Mouse (Mus musculus): ENCODE results near the gene Tmem243. TPM values are rescaled to one million over a fixed set of nuclear protein-coding genes. Genes with fewer than 3 reads are reported as not detected.
A peak's percentile ranks its signal among the peaks of the same experiment; 100 is the strongest.

Tmem243 gene
- total RNA-seq (2021) = 10 to 100 TPM; 11.3 to 11.5 TPM
- long read RNA-seq, experiment 1, full-length matches to known transcripts = 11 of 19 reads
- long read RNA-seq, experiment 1, partial matches to known transcripts = 6 of 19 reads
- long read RNA-seq, experiment 1, other reads (novel, unspliced or antisense) = 2 of 19 reads
- long read RNA-seq, experiment 2, full-length matches to known transcripts = 13 of 19 reads
- long read RNA-seq, experiment 2, partial matches to known transcripts = 3 of 19 reads
- long read RNA-seq, experiment 2, other reads (novel, unspliced or antisense) = 3 of 19 reads

DNA sequence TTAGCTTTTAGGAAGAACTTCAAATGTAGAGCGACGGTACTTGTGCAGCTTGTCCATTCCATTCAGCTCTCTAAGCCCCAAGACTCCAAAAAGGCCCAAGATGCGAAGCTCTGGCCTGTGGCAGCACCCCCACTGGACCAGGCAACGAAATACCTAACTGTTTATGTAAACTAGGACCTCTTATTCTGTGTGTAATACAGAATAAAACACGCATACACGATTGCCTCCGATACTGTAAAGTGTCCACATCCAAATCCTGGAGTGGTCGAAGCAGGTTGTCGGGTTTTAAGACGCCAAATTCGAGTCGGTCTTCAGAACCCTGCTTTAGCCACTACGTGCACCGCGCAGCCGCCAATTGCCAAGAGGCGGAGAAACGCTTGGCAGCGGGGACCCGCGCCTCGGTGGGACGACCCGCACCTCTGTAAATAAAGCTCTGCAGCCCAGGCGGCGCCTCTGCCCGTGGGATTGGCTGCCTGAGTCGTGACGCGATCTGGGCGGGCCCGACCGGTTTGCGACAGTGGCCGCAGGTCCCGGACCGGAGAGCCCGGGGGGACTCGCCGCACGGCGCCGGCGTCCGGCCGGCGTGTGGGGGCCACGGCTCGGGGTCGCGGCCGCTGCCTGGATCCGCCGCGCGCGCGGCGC is at the start of gene Tmem243:
Gene Tmem243 (plus strand): TSS at position 462 of the 642 bp plus-strand sequence.
- DNase-seq (ENCODE audit: extremely low spot score in 1 of 2, low spot score in 2 of 2) = peak; percentile 86
- Histone ChIP-seq H3K4me3 (peak within 1 kb of the TSS; percentile 85), H3K27ac (peak within 1 kb of the TSS; percentile 73)
- intact Hi-C loops (cut with DNase I) = loop anchor here (5.0 kb wide), 1 partner anchor 103 kb away; the partner anchor contains the start of gene Crot
- TF ChIP-seq CTCF (IDR thresholded peaks at IDR 0.05) = no peak; the same call in 1 of the 2 replicates

DNA sequence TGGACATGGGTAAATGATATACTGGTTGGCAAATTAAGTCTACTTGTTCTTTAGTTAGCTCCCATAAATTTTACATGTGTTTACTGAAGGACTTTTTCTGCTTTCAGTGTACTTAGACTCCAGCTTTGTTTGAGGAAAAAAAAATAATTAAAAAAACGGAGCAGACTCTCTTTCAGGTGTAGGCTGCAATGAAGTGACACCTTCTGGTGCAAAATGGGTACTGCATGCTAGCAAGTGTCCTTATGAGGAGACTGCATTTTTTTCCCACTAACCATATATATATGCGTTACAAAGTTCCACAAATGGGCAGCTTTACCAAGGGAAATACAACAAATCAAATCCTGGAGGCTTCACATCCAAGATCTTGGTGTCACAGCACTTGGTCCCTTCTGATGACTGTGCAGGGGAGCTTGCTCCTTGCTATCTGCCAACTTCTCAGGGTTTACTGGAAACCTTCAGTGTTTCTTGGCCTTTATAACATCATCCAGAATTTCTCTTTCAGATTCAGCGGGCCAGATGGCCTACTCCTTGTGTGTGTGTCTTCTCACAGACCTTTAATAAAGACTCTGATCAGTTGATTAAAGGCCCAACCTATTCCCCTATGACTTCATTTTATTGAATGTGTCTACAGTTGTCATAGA is 44.3 kb upstream of the Tmem243 start:
- DNase-seq (ENCODE audit: extremely low spot score in 1 of 2, low spot score in 2 of 2) = peak; percentile 70 to 73
- Histone ChIP-seq H3K27ac (no peak overlapping the region), H3K4me3 (no peak overlapping the region)
- intact Hi-C loops (cut with DNase I) = no loop called here
- TF ChIP-seq CTCF (IDR thresholded peaks at IDR 0.05) = peak; percentile 99

DNA sequence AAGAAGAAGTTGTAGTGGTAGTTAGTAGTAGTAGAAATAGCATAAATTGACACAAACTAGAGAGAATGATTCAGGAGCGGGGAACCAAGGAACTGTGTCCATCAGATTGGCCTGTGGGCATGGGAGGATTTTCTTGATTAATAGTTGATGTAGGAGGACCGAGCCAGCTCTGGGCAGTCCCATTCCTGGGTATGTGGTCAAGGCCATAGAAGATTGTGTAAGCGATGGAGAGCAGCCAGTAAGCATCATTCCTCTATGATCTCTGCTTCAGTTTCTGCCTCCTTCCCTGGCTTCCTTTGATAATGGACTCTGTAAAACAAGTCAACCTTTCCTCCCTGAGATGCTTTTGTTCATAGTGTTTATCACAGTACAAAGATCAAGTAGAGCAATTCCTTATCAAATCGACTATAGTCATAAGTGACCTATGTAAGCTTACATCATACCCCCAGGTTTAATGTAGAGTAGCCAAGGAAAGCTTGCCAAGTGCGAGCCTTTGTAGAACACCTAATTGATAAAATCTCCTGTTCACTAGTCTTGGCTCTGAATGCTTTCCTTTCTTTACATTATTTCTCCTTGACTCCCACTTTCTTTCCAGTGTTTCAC is 43.1 kb upstream of the Tmem243 start:
- intact Hi-C loops (cut with DNase I) = no loop called here
- TF ChIP-seq CTCF (IDR thresholded peaks at IDR 0.05) = no peak
- DNase-seq (ENCODE audit: extremely low spot score in 1 of 2, low spot score in 2 of 2) = no peak
- Histone ChIP-seq H3K4me3 (no peak overlapping the region), H3K27ac (no peak overlapping the region)

DNA sequence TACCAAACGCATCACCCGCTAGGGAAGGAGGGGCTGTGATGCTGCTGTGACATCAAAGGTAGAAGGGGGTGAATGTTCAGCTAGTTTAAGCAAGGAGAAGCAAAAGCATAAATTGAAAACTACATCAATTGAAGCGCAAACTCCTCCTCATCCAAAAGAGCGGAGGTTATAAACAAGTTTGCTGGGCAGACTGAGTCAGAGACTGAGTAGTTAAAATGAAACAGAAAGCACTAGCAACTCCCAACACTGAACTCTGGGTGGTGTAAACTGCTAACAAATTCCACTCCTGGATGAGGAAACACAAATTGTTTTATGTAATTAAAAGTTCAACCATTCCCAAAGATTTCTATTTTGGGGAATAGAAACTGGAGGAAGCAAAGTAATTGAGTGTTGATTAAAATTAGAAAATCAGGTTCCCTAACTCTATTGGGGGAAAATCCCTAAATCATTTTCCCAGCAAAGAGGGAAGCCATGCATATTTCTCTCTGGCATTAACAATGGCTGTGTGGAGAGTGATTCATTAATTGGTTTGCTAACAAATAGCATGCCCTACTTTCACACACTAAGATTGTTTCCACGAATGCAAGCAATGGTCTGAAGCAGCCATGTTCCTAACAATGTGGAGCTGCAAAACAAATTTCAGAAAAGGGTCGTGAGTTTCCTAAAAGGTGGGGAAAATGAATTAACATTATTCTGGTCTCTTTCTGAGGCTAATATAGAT is 41.0 kb upstream of the Tmem243 start:
- TF ChIP-seq CTCF (IDR thresholded peaks at IDR 0.05) = peak; percentile 36
- intact Hi-C loops (cut with DNase I) = no loop called here
- no peak overlapping the region; the same call in 1 of the 2 replicates for H3K27ac ChIP-seq
- no peak overlapping the region for H3K4me3 ChIP-seq
- no peak for DNase-seq (ENCODE audit: extremely low spot score in 1 of 2, low spot score in 2 of 2)

DNA sequence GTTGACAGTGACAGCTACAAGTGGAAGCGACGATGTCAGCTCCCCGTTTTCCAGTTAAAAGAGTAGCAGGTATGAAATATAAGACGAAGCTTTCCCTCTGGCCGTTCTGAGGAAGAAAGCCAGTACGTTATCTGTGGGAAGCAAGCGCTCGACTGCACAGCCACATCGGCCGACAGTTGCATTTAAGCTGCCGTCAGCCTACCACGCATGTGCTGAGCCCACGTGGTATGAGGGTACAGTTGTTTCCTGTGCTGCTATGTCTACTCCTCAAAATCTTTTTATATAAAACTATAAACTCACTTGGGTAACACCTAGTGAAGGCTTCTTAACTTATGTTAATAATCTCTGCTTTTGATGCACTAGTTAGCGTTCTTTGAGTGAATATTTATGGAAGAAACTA is 40.2 kb upstream of the Tmem243 start:
- TF ChIP-seq CTCF (IDR thresholded peaks at IDR 0.05) = no peak
- Histone ChIP-seq H3K27ac (no peak overlapping the region), H3K4me3 (no peak overlapping the region)
- intact Hi-C loops (cut with DNase I) = no loop called here
- DNase-seq (ENCODE audit: extremely low spot score in 1 of 2, low spot score in 2 of 2) = no peak

DNA sequence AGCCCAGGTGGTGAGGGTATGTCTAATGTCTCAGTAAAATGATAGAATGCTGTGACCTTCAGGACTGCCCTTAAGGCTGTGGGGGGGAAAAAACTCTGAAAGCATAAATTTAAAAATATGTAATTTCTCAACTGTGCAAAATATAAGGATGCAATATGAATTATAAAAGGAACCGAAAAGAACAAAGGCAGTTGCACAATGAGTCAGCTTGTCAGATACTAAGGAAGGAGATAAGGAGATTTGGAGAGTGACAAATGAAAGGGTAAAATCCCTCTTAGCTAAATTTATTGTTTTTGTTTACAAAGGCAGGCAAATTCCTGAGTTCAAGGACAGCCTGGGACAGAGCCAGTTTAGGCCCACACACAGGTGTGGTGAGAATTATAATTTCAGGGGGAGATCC is 36.3 kb upstream of the Tmem243 start:
- intact Hi-C loops (cut with DNase I) = no loop called here
- no peak overlapping the region for H3K4me3 ChIP-seq

DNA sequence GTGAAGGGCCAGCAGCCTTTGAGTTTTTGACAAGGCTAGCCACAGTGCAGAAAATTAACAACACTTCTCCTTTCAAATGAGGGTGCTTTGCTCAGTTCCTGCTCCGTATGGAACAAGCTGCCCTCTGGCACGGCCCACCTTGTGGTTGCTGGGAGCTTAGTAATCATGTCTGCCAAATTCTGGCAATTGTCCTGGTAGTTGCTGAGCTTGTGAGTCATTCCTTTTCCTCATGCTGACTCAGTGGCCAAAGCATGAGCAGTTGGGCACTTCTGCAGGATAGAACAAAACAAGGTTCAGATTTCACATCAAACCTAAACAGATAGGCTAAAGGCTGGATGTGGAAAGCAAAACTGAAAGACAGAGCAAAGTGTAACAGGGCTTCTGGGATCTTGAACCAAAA is 31.6 kb upstream of the Tmem243 start:
- TF ChIP-seq CTCF (IDR thresholded peaks at IDR 0.05) = no peak; the same call in 1 of the 2 replicates
- Histone ChIP-seq H3K4me3 (no peak overlapping the region), H3K27ac (no peak overlapping the region)
- DNase-seq (ENCODE audit: extremely low spot score in 1 of 2, low spot score in 2 of 2) = peak; percentile 28 to 32
- intact Hi-C loops (cut with DNase I) = no loop called here

More for the DNA sequence above, 36.3 kb upstream of the Tmem243 start:
- no peak for TF ChIP-seq CTCF (IDR thresholded peaks at IDR 0.05)
- DNase-seq (ENCODE audit: extremely low spot score in 1 of 2, low spot score in 2 of 2) = no peak
- H3K27ac ChIP-seq = no peak overlapping the region

DNA sequence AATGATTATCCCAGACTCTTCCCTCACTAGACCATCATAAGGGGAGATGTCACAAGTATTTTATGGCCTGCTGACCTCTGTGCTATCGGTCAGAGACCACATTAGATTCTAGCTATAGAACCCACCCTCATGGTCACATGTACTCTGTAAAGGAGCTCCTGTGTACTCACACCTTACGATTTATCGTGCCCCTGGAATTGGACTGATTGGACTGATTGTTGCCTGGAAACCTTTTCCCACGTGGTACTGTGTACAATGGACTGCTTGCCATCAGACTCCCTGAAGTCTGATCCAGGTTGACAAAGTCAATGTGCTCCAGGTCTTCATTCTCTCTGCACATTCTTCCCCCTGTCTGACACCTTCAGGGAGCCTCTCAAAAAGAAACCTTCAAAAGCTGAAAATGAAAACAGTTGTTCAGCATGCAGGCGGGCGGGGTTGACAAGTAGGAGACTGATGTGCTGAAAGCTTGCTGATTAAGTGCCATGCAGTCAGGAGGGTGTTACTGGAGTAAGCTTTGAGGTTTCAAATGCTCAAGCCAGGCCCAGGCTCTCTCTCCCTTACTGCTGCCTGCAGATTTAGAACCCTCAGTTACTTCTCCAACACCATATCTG is 30.8 kb upstream of the Tmem243 start:
- TF ChIP-seq CTCF (IDR thresholded peaks at IDR 0.05) = no peak
- intact Hi-C loops (cut with DNase I) = loop anchor here (10.0 kb wide), 1 partner anchor 355 kb away; no protein-coding TSS in a partner anchor
- DNase-seq (ENCODE audit: extremely low spot score in 1 of 2, low spot score in 2 of 2) = no peak

DNA sequence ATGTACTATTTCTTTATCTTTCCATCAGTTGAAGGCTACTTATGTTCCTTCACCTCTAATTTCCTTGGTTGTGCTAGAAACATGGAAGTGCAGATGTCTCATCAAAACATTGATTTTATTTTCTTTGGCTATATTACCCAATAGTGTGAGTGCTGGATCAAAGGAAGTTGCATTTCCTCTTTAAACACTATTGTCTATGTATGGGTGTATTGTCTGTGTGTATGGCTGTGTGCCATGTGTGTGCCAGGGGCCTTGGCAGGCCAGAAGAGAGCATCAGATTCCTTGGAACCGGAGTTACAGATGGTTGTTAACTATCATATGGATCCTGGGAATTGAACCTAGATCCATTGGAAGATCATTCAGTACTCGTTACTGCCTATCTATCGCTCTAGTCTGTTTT is 29.1 kb upstream of the Tmem243 start:
- no peak for DNase-seq (ENCODE audit: extremely low spot score in 1 of 2, low spot score in 2 of 2)
- H3K4me3 ChIP-seq = no peak overlapping the region
- intact Hi-C loops (cut with DNase I) = loop anchor here (10.0 kb wide), 1 partner anchor 353 kb away; no protein-coding TSS in a partner anchor
- H3K27ac ChIP-seq = no peak overlapping the region
- no peak for TF ChIP-seq CTCF (IDR thresholded peaks at IDR 0.05)

More for the DNA sequence above, 30.8 kb upstream of the Tmem243 start:
- Histone ChIP-seq H3K27ac (no peak overlapping the region), H3K4me3 (no peak overlapping the region)

DNA sequence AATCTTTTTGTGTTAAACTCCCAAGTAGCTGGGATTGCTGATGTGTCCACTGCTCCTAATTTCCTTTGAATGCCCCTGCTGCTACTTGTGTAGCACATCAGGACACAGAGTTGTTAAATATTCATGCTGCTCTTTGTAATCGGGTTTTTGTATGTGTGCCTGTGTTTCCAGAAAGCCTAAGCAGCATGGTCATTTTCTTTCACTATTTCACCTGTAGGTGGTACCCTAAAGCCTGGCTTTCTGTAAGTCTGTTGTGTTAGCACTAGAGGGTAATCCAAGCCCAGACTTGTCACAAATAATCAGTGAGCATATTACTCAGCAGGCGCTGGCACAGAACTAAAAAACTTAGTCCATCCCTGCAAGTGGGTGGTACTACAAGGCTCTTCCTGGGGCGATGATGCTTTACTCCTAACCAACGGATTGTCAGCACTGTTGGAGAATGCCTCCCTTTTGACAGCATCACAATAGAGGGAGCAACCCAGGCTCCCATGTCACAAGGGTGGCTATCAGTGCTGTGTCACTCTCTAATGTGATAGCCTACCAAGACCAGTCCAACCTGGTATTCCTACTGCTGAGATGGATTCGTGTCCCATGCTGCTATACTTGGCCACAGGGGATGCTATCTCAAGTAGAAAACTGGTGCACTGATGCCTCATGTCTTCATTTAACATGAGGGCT is 27.2 kb upstream of the Tmem243 start:
- intact Hi-C loops (cut with DNase I) = loop anchor here (1.0 to 10.0 kb wide), 2 partner anchors 39 to 351 kb away; no protein-coding TSS in a partner anchor
- Histone ChIP-seq H3K27ac (no peak overlapping the region), H3K4me3 (no peak overlapping the region)
- peak; percentile 61 for TF ChIP-seq CTCF (IDR thresholded peaks at IDR 0.05)
- no peak for DNase-seq (ENCODE audit: extremely low spot score in 1 of 2, low spot score in 2 of 2)
